Mouse (Mus musculus) MN1 (cell line): ENCODE results near the gene Iqce.

Experiments used
- DNase-seq: peaks from one replicate; pipeline ENCODE4 v3.0.0-alpha.2; 2016; ENCODE audit warnings: low spot score

The Iqce gene

DNA sequence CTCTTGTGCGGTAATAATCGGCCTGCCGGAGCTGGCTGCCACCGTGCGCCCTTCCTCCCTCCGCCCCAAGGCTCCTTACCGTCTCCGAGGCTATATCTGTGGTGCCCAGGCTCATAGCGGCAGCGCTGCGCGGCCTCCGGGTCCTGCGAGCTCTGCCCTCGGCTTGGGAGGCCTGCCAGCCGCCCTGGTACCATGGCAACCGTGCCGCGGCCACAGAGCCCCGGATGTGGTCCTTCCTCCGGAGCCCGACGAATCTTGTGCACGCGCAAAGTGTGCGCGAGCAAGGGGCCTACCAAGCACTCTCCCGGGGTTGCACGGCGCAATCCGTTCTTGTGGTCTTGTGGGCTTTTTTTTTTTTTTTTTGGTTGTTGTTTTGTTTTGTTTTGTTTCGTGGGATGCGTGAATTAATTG is at the start of gene Iqce:
Iqce (minus strand) TSS at position 276 of the 411 bp plus-strand sequence.
- peak; percentile 94 for DNase-seq

- DNase-seq = no peak
These were observed 48.7 kb upstream of the Iqce start for GRCm38 (mm10) chr5:140750925-140751324.

- peak; percentile 85 for DNase-seq
These were observed 47.1 kb upstream of the Iqce start for GRCm38 (mm10) chr5:140749062-140749875.

GRCm38 (mm10) chr5:140748425-140748824 is 46.2 kb upstream of the Iqce start:
- DNase-seq = no peak

GRCm38 (mm10) chr5:140743706-140744131 is 41.5 kb upstream of the Iqce start:
- DNase-seq = no peak

DNA sequence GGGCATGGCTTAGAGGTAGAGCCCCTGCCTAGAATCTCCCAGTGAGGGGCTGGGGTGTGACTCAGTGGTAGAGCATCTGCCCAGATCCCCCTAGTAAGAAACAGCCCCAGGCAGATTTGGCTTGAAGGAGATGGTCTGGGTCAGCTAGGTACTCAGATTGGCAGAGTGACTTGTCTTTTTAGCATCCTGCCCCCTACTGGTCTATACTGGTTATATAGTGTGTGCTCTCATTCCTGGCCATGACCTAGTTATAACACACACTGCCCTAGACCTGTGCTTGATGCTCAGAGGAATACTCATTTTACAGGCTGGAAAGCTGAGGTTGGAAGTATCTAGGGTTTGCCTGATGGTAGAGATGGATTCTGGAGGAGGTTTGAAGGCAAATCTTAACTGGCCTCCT is 39.7 kb upstream of the Iqce start:
- DNase-seq = no peak

DNA sequence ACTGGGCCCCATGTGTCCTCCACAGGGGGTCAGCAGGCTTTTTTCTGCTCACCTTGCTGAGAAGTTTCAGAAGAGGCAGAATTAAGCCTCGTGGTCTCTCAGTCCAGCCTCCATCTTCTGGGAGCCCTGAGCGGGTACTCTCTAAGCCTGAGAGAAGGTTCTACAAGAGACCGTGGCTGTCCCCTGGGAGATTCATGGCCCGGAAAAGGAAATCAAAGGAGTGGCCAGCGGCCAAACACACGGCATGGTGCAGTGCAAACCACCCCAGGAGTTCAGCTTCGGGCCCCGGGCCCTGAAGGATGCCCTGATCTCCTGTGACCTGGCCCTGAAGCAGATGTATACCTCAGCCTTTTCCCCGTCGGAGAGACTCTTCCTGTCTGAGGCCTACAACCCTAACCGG is 38.9 kb upstream of the Iqce start:
- no peak for DNase-seq

DNA sequence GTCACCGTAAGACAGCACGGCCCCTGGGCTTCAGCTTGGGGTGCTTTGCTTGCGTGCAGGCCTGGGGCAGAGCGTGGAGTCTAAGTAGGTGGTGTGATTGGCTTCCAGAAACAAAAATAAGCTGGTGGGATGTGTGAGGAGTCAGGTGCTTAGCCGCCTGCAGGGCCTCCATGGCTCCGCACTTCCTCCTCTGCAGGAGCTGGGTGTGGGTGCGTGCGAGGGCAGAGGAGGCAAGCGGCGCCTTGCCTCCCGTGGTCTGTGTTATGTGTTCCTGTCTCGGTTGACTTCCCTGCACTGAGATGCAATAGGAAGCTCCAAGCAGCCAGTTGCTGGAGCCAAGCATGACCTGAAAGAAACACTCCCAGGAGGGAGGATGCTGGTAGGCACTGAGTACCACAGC is 37.6 kb upstream of the Iqce start:
- DNase-seq = no peak

DNA sequence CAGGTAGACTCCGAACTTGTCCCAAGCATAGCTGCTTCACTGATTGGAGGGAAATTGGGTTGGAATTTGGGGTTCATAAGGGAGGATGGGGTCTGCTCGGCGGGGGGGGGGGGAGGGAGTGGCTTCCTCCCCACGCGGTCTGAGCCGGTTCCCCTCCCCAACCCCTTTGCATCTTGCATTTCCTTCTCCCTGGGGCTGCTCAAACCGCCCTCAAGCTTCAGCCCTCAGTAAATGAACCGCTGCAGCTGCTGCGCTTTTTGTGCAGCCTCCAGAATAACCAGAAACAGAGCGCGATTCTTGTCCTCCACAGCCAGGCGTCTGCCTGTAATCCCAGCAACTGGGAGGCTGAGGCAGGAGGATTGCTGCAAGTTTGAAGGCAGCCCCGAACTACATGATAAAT is 34.0 kb upstream of the Iqce start:
- DNase-seq = no peak

- no peak for DNase-seq
These were observed 33.1 kb upstream of the Iqce start for GRCm38 (mm10) chr5:140735297-140735696.

DNA sequence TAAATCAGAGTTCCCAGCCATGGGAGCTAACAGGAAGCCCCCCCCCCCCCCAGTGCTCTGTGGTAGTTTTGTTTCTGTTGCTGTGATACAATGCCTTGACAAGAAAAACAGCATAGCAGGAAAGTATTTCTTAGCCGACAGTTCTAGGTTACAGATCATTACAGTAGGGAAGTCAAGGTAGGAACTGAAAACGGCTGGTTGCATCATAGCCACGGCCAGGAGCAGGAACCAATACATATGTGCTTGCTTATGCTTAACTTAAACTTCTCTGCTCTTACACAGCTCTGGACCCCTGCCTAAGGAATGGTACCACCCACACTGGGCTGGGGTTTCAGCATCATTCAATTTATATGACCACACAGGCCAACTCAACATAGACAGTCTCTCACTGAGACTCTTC is 31.2 kb upstream of the Iqce start:
- no peak for DNase-seq

DNA sequence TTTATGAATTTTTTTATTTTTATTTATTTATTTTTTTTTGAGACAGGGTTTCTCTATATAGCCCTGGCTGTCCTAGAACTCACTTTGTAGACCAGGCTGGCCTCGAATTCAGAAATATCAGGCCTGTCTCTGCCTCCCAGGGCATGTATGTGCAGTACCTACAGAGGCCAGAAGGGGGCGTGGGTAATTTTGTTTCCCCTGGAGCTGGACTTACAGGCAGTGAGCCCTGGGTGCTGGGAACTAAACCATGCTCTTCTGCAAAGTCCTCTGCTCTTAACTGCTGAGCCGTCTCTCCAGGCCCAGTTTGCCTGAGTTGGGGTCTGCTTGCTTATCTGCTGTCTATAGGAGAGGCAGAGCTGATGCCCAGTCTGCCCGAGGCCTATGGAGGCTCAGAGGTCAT is 30.0 kb upstream of the Iqce start:
- no peak for DNase-seq

- no peak for DNase-seq
These were observed 29.0 kb upstream of the Iqce start for GRCm38 (mm10) chr5:140731040-140731797.

GRCm38 (mm10) chr5:140726946-140727740 is 25.0 kb upstream of the Iqce start:
- DNase-seq = no peak

GRCm38 (mm10) chr5:140726062-140726839 is 24.1 kb upstream of the Iqce start:
- no peak for DNase-seq

DNA sequence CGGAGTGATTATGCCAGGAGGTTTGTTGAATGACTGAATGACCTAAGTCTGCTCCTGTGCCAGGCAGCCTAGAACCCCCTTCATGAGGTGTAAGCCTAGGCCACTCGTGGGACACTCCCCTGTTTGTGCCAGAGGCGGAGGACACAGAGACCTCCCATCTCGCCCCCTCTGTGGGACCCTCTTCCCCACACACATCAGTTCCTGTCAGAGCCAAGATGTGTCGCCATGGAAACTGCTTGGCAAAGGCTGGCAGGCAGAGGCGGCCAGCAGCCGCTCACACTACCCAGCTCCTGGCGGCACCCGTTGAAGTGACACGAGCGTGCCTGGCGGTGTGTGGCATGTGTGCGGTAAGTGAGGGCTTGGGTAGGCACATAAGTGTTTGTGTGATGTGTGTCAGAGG is 21.6 kb upstream of the Iqce start, which contains the start of gene Amz1:
Amz1 (plus strand) TSS at position 306 of the 400 bp plus-strand sequence.
- DNase-seq = no peak

GRCm38 (mm10) chr5:140722121-140722520 is 19.9 kb upstream of the Iqce start:
- DNase-seq = no peak

DNA sequence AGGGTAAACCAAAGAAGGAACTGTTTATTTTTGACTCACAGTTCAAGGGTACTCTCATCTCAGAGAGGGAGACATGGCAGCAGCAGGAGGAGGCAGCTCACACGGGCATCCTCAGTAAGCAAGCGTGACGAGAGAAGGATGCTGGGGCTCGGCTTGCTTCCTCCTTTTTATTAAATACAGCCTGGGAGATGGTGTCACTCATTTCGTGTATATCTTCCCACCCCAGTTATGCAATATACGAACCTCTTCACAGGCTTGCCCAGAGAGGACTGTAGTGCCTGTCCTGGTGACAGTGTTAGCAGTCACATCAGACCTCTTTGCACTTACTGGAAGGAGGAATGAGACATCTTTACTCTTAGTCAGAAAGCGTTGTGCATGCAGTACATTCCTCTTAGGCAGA is 18.6 kb upstream of the Iqce start:
- no peak for DNase-seq

GRCm38 (mm10) chr5:140711040-140711439 is 8.9 kb upstream of the Iqce start:
- DNase-seq = no peak

- DNase-seq = no peak
These were observed 8.1 kb upstream of the Iqce start for GRCm38 (mm10) chr5:140710315-140710714.

GRCm38 (mm10) chr5:140705501-140706171 is 3.5 kb upstream of the Iqce start:
- peak; percentile 33 for DNase-seq
